Mouse (Mus musculus): Measurements from ENCODE around the gene Brd2.

The Brd2 gene

GRCm38 (mm10) chr17:34114114-34114513, 8.3 kb downstream of the Brd2 start:
- no peak for DNase-seq (ENCODE audit: low read depth)

- DNase-seq (ENCODE audit: low read depth), result no peak
These were observed 12.1 kb downstream of the Brd2 start for GRCm38 (mm10) chr17:34110309-34110708.

- peak; percentile 54 for DNase-seq (ENCODE audit: low read depth)
These were observed 12.6 kb downstream of the Brd2 start for GRCm38 (mm10) chr17:34109806-34110195.

DNA sequence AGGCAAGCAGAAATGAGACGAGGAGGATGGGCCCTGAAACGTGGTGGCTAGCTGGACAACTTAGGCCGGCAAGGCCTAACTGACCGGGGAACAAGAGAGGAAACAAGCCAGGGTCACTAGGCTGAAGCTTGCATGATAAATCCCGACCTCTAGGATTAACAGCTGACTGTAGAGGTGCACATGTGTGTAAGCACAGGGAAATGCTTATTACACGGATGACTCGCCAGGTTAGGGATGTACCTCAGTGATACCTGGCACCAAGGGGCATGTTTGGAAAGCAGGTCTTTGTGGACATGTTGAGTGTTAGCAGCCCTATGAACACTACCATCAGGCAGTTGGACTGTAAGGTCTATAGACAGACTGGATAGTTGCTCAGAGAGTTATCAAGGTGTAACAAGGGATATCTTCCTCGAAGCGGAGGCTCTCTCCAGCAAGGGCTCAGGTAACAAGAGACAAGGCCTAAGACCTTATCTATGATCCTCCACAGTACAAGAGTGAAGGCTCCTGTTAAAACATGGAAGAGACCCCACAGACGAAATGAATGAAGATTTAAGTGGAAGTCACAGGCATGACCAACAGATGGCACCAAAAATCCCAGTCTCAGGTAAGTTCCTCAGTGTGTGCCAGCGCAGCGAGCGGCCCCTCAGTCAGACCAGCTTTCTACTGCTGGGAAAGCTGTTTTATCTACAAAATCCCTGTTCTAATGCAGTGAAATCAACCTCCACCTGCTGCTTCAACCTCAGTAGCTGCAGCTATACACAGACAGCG, 13.2 kb downstream of the Brd2 start:
- DNase-seq (ENCODE audit: low read depth), result peak; percentile 66

DNA sequence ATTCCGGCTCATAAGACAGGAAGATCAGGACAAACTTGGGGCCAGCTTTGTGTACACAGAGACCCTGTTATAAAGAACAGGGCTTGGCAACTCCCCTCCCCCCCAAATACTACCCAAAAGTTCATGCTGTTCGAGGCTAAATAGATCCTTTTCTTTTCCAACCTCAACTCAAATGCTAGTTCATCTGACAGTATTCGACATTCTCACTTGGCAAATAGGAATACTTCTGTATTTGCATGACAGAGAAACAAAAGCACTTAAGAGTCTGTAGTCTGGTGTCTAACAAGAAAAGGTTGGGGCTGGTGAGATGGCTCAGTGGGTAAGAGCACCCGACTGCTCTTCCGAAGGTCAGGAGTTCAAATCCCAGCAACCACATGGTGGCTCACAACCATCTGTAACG, 14.0 kb downstream of the Brd2 start:
- DNase-seq (ENCODE audit: low read depth), result peak; percentile 27

- peak; percentile 56 for DNase-seq (ENCODE audit: low read depth)
These were observed 15.1 kb downstream of the Brd2 start for GRCm38 (mm10) chr17:34107109-34107867.

DNA sequence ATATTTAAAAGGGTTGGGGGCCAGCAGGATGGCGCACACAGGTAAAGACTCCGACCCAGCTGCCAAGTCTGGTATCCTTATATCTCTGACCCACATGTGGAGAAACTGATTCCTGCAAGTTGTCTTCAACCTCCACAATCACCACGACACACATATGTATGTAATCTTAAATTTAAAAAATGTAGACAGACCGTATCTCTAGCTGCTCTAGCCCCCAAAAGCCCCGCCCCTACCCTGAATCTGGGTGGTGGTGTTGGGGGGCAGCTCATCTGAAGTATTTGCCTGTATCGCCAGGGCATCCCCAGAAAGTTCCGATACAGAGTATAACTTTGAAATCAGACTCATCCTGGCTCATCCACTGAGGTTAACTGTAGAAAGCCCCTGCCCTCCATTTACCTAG, 15.9 kb downstream of the Brd2 start:
- DNase-seq (ENCODE audit: low read depth), result no peak

- DNase-seq (ENCODE audit: low read depth), result peak; percentile 80
These were observed 17.6 kb downstream of the Brd2 start for GRCm38 (mm10) chr17:34104804-34105203.

GRCm38 (mm10) chr17:34102831-34103230, 19.6 kb downstream of the Brd2 start:
- DNase-seq (ENCODE audit: low read depth), result peak; percentile 89

- peak; percentile 99 for DNase-seq (ENCODE audit: low read depth)
These were observed 20.8 kb downstream of the Brd2 start for GRCm38 (mm10) chr17:34101604-34102032.

DNA sequence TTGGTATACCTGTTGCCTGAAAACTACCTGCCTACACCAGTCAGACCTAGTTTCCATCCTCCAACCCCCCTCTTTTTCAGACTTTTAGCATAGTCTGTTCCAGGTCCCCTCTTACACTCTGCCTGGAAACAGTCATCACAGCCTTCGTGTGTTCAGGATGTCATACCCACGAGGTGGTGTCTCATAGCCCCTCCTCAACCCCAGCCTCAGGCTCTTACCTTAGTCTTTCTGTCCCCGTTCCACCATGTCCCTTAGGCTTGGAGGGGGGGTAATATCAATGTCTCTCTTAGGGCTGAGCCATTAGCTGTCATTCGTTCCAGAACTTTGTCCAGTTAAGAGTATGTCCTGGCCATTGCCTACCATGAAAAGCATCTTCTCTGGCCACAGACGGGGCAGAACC, 21.2 kb downstream of the Brd2 start:
- DNase-seq (ENCODE audit: low read depth), result no peak

DNA sequence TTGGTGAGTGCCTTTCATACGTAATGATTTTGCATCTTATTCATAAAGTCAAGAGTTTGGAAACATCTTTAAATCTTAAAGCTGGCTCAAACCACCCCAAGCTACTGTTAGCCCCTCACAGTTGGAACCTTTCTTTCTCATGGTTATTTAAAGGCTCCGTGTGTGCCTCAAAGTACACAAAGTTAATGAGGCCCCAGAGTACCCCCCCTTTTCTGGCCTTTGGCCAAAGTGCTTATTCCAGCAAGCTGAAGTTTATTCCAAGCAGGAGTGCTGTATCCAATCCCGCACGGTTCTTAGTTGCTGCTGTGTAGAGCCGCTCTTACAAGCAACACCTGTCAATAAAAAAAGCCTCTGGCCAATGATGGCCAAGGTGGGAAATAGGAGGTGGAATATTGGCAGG, 22.9 kb downstream of the Brd2 start:
- no peak for DNase-seq (ENCODE audit: low read depth)

GRCm38 (mm10) chr17:34098709-34099479, 23.5 kb downstream of the Brd2 start:
- DNase-seq (ENCODE audit: low read depth), result peak; percentile 45

- DNase-seq (ENCODE audit: low read depth), result peak; percentile 25
These were observed 25.2 kb downstream of the Brd2 start for GRCm38 (mm10) chr17:34097272-34097671.

GRCm38 (mm10) chr17:34096497-34097010, 25.9 kb downstream of the Brd2 start:
- DNase-seq (ENCODE audit: low read depth), result peak; percentile 61

DNA sequence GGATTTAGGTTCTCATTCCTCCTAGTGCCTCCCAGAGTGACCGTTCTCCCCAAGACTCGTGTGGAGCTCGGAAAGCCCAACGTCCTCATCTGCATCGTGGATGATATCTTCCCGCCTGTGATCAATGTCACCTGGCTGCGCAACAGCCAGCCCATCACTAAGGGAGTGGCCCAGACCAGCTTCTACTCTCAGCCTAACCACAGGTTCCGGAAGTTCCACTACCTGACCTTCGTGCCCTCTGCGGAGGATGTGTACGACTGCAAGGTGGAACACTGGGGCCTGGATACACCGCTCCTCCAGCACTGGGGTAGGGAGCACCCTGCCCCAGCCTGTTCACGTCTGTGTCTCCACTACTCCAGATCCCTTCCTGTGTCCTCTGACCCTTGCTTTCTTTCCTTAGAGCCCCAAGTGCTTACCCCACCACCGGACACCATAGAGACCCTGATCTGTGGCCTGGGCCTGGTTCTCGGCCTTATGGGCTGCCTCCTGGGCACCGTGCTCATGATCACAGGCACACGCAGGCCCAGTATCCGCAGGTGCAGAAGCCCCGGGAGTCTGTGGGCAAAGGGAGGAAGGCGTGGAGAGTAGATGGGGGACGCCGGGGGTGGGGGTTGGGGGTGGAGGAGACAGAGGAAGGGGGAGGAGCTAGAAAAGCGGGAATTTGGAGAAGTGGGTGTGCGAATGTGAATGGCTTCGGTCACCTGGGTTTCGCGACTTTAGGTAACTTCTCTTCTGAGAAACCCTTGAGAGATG, 28.0 kb downstream of the Brd2 start:
- peak; percentile 42 for DNase-seq (ENCODE audit: low read depth)

- DNase-seq (ENCODE audit: low read depth), result peak; percentile 34
These were observed 29.1 kb downstream of the Brd2 start for GRCm38 (mm10) chr17:34093199-34093874.

DNA sequence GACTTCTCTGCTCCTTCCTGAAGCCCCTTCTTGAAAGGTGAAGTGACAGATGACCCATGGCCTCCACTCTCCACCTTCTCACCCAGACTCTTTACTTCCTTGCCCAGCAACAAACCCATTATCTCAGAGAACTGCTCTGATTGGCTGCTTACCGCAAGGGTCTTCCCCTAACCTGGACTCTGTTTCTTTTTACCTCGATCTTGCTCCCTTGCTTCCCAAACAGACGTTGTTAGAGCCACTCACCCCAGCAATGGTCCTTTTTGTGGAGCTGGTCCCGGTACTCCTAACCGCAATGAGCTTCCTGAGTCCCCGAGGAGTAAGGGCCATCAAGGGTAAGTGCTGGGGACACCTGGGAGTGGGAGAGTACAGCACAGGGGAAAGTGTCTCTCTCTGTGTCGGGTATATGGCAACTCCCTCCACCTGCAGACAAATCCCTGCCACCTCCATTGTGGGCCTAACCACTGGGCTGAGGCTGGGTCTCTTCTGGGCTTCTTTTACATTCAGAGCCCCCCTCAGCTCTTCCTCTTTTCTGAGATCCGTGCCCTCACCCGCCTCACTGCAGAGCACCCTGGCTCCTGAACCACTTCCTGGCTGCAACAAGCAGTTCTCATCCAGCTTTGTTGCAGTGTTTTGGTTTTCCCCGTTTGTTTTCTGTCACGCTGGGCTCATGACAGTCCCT, 30.1 kb downstream of the Brd2 start, which contains the start of gene H2-Oa:
H2-Oa (plus strand) TSS at position 144 of the 679 bp plus-strand sequence.
- peak; percentile 62 for DNase-seq (ENCODE audit: low read depth)

DNA sequence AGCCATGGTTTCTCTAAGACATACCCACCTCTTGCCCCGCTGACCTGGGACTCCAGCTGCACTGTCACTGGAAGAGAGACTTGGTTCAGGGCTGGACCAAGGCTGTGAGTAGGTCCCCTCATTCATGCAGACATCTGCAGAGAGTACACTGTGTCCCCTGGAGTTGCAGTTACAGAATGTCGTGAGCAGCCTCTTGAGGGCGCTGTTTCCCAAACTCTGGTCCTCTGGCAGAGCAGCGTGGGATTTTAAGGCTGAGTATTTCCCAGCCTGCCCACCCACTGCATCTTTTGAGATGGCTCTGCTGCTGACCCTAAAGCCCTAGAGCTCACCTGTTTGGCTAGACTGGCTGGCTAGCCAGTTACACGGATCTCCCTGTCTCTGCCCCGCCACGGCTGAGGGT, 31.5 kb downstream of the Brd2 start:
- peak; percentile 78 for DNase-seq (ENCODE audit: low read depth)

DNA sequence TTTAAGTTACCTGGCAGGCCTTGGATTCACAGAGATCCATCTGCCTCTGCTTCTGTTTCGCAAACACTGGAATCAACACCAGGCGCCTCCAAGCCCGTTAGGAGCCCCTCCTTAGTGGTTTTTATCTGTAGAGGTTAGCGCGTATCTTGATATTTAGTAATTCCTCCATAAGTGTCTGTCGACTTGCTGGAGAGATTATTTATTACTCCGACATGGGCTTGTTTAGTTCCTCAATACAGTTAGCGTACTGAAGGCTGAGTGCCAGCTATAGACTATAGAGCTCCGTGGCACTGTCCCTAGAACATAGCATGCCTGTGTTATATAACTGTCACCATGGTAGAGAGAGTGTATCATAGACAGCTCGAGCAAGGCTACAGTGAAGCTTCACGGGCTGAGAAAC, 34.3 kb downstream of the Brd2 start:
- no peak for DNase-seq (ENCODE audit: low read depth)

Measured in induced T-regulatory cell, adult 2 months (primary cell).